Mouse (Mus musculus): ENCODE results near the gene Thtpa. TPM values are rescaled to one million over a fixed set of nuclear protein-coding genes. Genes with fewer than 3 reads are reported as not detected.

The Thtpa gene
- polyA plus RNA-seq (2014; fragmentation: Illumina TruSeq; extraction: RNeasy Lipid Tissue Mini Kit (QIAGEN cat#74804); ENCODE audit: low read depth, low replicate concordance) = 17.0 TPM

DNA sequence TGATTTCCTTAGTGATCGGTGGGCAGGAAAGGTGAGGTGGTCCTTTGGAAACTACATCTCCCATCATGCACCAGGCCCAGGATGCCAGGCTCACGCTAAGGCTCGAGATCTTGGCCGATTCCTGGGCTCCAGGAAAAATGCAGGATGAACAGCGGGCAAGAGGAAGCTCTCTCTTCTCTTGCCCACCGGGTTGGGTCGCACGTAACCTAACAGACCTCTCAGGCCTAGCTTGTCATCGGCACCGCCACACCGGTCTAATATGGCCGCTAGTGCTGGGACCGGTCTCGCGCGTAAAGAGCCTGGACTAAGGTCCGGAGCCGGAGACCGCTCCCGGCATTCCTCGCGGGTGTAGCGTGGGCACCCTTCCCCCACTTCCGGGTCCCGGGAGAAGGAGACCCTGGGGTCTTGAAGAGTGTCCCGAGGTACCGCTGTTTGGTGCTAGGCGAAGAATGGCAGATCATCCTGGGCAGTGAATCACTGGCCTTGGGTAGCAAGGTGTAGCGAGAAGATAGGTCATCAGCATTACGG is at the start of gene Thtpa:
Thtpa (plus strand) TSS at position 81 of the 528 bp plus-strand sequence.

DNA sequence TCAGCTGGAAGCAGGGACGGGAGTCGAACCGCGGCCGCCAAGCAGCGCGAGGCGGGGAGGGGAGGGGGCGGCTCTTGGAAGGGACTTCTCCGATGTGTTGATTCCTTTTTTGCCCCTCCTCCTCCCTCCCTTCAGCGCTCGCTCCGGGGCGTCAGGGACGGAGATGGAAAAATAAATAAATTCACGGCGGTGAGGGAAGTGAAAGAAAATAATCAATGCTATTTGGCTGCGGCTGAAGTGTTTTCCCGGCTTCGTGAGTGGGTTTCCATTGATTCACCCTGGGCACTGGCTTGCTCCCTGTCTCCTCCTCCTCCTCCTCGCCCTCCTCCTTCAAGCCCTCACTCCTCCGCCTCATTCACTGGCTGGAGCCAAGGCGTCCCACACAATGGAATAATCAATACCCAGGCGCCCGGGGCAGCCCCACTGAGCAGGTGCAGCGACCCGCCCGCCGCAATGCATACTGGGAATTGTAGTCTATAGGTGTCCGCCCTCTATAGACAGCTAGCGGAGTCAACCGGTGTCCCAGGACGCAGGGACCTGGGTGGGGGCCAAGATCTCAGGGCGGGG is 2.5 kb upstream of the Thtpa start, which contains the start of gene Zfhx2:
Zfhx2 (minus strand) TSS at position 314 of the 567 bp plus-strand sequence.

DNA sequence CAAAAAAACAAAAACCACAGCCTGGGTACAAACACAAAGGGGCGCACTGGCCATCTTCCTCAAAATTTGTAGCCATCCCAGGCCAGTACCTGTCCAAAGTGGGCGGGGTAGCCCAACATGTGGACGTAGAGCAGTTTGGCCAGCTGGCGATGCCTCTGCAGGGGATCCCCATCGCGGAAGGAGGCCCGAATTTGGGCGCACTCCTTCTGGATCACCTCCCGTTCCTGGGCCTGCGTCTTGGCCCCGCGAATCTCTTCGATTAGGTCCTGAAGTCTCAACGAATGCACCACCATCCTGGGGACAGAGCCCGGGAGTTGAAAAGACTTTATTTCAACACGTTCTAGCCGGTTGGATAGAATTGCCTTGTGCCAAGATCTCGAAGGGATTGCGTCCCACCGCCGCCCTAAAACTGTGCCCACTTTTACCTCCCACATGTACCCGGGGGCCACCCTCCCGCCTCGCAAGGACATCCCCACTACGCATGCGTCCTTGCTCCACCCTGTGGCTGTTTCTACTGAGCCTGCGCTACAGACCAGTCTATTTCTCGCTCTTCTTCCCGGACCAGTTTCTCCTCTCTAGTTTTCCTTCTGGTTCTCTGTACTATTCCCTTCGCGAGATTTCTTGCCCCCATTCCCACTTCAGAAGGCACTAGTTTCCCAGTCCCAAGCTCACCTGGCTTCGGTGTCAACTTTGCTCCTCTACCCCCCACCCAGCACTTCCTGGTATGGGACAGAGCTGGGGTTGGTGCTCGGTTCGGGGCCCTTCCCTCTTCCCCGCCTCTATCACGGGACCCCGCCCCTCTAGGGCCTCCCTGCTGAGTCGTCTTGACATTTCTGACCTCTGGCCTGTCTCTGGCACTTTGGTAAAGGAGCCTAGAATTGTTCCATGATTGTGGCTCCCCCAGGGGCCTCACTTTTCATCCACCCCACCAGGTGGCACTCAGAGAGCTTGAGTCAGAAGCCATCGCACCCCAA is 11.5 kb downstream of the Thtpa start, which contains the start of gene Ap1g2:
Ap1g2 (minus strand) TSS at position 758 of the 974 bp plus-strand sequence.

DNA sequence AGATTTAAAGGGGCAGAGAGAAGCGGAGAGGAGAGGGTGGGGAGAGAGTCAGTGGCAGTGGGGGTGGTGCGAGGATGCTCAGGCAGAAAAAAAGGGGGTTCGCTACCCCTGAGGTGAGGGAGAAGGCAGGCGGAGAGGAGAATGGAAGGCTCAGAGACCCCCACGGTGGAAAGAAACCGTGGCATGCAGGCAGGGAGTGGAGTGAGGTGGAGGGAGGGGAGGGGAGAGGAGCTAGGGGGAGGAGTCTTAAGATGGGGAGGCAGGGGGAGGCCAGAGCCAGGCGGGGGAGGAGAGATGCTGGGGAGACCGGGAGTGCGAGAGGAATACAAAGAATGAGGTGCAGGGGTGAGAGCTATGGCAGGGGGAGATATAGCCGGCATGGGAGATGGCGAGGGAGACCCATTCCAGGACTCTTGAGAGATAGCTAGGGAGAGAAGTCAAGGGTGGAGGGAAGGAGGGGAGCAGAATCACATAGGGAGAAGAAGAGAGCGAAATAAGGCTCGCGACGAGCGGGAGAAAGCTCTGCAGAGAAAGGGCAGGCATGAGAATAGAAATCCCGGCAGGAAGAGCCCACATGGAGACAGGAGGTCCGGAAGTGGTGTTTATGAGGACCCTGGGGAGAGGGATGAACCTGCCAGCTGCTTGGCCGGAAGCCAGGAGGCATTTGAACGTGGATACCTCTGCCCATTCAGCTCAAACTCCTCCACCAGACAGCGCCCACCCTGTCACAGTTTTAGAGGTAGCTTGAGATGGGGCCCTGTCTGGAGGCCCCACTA is 22.0 kb downstream of the Thtpa start, which contains the start of gene Jph4:
Jph4 (minus strand) TSS at position 511 of the 776 bp plus-strand sequence.

Other genes with a start within 250 kb of the Thtpa start
- 4.2 TPM for gene Homez, start 223.8 kb upstream of the Thtpa start, polyA plus RNA-seq (2014; fragmentation: Illumina TruSeq; extraction: RNeasy Lipid Tissue Mini Kit (QIAGEN cat#74804); ENCODE audit: low read depth, low replicate concordance)
- 6.7 TPM for gene Ppp1r3e, start 217.2 kb upstream of the Thtpa start, polyA plus RNA-seq (2014; fragmentation: Illumina TruSeq; extraction: RNeasy Lipid Tissue Mini Kit (QIAGEN cat#74804); ENCODE audit: low read depth, low replicate concordance)
- gene Bcl2l2, start 211.4 kb upstream of the Thtpa start, polyA plus RNA-seq (2014; fragmentation: Illumina TruSeq; extraction: RNeasy Lipid Tissue Mini Kit (QIAGEN cat#74804); ENCODE audit: low read depth, low replicate concordance) = 44.0 TPM
- not detected for gene Gm20521, start 211.3 kb upstream of the Thtpa start, polyA plus RNA-seq (2014; fragmentation: Illumina TruSeq; extraction: RNeasy Lipid Tissue Mini Kit (QIAGEN cat#74804); ENCODE audit: low read depth, low replicate concordance)
- gene Pabpn1, start 202.3 kb upstream of the Thtpa start, polyA plus RNA-seq (2014; fragmentation: Illumina TruSeq; extraction: RNeasy Lipid Tissue Mini Kit (QIAGEN cat#74804); ENCODE audit: low read depth, low replicate concordance) = 80.5 TPM
- gene Slc22a17, start 181.7 kb upstream of the Thtpa start, polyA plus RNA-seq (2014; fragmentation: Illumina TruSeq; extraction: RNeasy Lipid Tissue Mini Kit (QIAGEN cat#74804); ENCODE audit: low read depth, low replicate concordance) = 7.5 TPM
- 2.7 TPM for gene Efs, start 168.7 kb upstream of the Thtpa start, polyA plus RNA-seq (2014; fragmentation: Illumina TruSeq; extraction: RNeasy Lipid Tissue Mini Kit (QIAGEN cat#74804); ENCODE audit: low read depth, low replicate concordance)
- gene Il25, start 162.1 kb upstream of the Thtpa start, polyA plus RNA-seq (2014; fragmentation: Illumina TruSeq; extraction: RNeasy Lipid Tissue Mini Kit (QIAGEN cat#74804); ENCODE audit: low read depth, low replicate concordance) = not detected
- 1.1 TPM for gene Cmtm5, start 158.5 kb upstream of the Thtpa start, polyA plus RNA-seq (2014; fragmentation: Illumina TruSeq; extraction: RNeasy Lipid Tissue Mini Kit (QIAGEN cat#74804); ENCODE audit: low read depth, low replicate concordance)
- 19,749 TPM for gene Myh6, start 127.9 kb upstream of the Thtpa start, polyA plus RNA-seq (2014; fragmentation: Illumina TruSeq; extraction: RNeasy Lipid Tissue Mini Kit (QIAGEN cat#74804); ENCODE audit: low read depth, low replicate concordance)
- gene Gm17428, start 117.9 kb upstream of the Thtpa start, polyA plus RNA-seq (2014; fragmentation: Illumina TruSeq; extraction: RNeasy Lipid Tissue Mini Kit (QIAGEN cat#74804); ENCODE audit: low read depth, low replicate concordance) = not detected
- gene Myh7, start 100.2 kb upstream of the Thtpa start, polyA plus RNA-seq (2014; fragmentation: Illumina TruSeq; extraction: RNeasy Lipid Tissue Mini Kit (QIAGEN cat#74804); ENCODE audit: low read depth, low replicate concordance) = 68.0 TPM
- gene Ngdn, start 79.3 kb upstream of the Thtpa start, polyA plus RNA-seq (2014; fragmentation: Illumina TruSeq; extraction: RNeasy Lipid Tissue Mini Kit (QIAGEN cat#74804); ENCODE audit: low read depth, low replicate concordance) = 34.7 TPM
- gene Zfhx2, start 2.5 kb upstream of the Thtpa start, polyA plus RNA-seq (2014; fragmentation: Illumina TruSeq; extraction: RNeasy Lipid Tissue Mini Kit (QIAGEN cat#74804); ENCODE audit: low read depth, low replicate concordance) = 2.3 TPM
- 8.4 TPM for gene Ap1g2, start 11.8 kb downstream of the Thtpa start, polyA plus RNA-seq (2014; fragmentation: Illumina TruSeq; extraction: RNeasy Lipid Tissue Mini Kit (QIAGEN cat#74804); ENCODE audit: low read depth, low replicate concordance)
- gene Jph4, start 22.2 kb downstream of the Thtpa start, polyA plus RNA-seq (2014; fragmentation: Illumina TruSeq; extraction: RNeasy Lipid Tissue Mini Kit (QIAGEN cat#74804); ENCODE audit: low read depth, low replicate concordance) = 0.16 TPM
- not detected for gene Dhrs2, start 127.2 kb downstream of the Thtpa start, polyA plus RNA-seq (2014; fragmentation: Illumina TruSeq; extraction: RNeasy Lipid Tissue Mini Kit (QIAGEN cat#74804); ENCODE audit: low read depth, low replicate concordance)